Mouse (Mus musculus) left cerebral cortex, postnatal 10 days (tissue): ENCODE measurements around the gene 1700049E17Rik1. TPM values are rescaled to one million over a fixed set of nuclear protein-coding genes. Genes with fewer than 3 reads are reported as not detected.
"Not testable (repeated sequence)": the region's sequence is repeated elsewhere in the genome, so short reads cannot be mapped to it uniquely, and the experiment has no call there.

Source experiments
- DNase-seq, 2 experiments: peaks; one replicate each; pipeline ENCODE4 v3.0.0; 2021 to 2022; ENCODE audit warnings: low spot score in 2 of 2, mixed read lengths in 1 of 2; ENCODE audit errors: extremely low spot score in 1 of 2
- intact Hi-C: fragments of 180-260 bp; cut with DNase I; formaldehyde crosslinking; loops from one replicate; pipeline ENCODE4 v1.15.1; 2025
- total RNA-seq, 2 experiments: library from RNA; stranded (reverse); gene quantifications; 2 replicates each; pipeline ENCODE4 v1.2.3; 2021

1700049E17Rik1 gene
- not detected for total RNA-seq

DNA sequence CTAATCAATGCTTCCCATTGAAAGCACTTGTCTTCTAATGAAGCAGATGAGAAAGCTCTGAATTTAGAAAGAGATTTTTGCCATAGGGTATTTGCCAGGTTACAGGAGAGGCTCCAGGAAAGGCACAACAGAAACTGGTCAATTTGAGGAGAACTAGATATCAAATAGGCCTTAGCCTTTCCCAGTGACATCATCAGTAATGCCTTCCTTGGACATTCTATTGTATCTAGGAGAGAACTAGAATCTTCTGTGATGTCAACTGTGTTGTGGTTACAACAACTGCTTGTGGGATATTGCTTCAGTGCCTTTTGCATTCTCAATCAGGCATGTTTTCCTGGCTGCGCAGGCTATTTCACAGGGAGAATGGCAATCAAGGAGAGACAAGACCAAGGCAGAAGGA is at the start of gene 1700049E17Rik1:
Gene 1700049E17Rik1 (plus strand): TSS at position 301 of the 400 bp plus-strand sequence.
- intact Hi-C loops, DNase-seq: not testable (repeated sequence)

DNA sequence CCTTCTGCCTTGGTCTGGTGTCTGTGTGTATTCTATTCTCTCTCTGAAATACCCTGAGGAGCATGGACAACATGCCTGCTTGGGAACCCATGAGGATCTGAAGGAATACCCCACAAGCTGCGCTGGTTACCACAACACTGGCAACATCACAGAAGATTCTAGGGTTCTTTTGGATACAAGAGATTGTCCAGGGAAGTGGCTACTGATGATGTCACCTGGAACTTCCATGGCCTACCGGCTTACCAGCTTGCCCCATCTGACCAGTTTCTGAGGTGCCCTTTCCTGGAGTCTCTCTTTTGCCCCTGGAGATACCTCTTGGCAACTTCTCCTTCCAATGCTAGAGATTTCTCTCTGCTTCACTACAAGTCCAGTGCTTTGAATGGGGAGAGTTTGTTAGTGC is 17.6 kb upstream of the 1700049E17Rik1 start, which contains the start of gene Gm7980:
Gene Gm7980 (minus strand): TSS at position 101 of the 400 bp plus-strand sequence.
- intact Hi-C loops: not testable (repeated sequence)

DNA sequence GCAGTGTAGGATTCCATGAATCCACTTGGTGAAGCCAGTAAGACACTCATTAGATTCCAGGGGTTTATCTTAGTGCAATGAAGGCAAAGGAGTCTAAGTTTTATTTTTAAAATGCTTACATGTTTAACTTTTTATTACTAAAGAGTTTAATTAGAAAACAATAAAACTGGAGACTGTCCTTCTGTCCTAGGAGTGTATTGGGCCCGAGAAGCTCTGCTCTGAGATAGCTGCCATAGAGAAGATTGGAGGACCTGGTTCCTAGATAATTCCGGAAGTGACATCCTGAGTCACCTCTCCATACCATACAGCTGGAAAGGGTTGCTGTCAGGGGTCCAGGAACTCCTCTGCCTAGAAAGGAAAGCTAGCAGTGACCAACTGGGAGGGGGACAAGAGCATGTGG is 18.9 kb downstream of the 1700049E17Rik1 start, which contains the start of gene 1700024B05Rik:
Gene 1700024B05Rik (plus strand): TSS at position 301 of the 400 bp plus-strand sequence.
- DNase-seq, intact Hi-C loops: not testable (repeated sequence)

More for the DNA sequence above, 17.6 kb upstream of the 1700049E17Rik1 start, which contains the start of gene Gm7980:
- not testable (repeated sequence) for DNase-seq

DNA sequence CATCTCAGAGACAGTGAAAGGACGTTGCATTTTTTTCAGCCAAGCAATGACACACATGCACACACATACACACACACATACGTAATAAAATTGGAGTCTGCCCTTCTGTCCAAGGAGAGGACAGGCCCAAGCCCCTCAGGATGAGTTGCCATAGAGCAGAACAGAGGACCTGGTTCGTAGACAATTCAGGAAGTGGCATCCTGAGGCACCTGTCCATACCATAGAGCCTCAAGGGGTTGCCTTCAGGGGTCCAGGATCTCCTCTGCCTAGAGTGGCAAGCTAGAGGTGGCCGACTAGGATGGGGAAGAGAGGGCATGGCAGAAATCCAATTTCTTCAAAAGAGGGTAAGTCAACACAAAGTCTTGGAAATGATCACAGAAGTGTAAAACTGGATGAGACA is 39.3 kb downstream of the 1700049E17Rik1 start:
- DNase-seq, intact Hi-C loops: not testable (repeated sequence)

DNA sequence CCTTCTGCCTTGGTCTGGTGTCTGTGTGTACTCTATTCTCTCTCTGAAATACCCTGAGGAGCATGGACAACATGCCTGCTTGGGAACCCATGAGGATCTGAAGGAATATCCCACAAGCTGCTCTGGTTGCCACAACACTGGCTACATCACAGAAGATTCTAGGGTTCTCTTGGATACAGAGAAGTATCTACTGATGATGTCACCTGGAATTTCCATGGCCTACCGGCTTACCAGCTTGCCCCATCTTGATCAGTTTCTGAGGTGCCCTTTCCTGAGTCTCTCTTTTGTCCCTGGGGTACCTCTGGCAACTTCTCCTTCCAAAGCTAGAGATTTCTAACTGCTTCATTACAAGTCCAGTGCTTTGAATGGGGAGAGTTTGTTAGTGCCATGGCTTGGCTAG is 43.1 kb downstream of the 1700049E17Rik1 start, which contains the start of gene Gm6401:
Gene Gm6401 (minus strand): TSS at position 101 of the 400 bp plus-strand sequence.
- DNase-seq, intact Hi-C loops: not testable (repeated sequence)

DNA sequence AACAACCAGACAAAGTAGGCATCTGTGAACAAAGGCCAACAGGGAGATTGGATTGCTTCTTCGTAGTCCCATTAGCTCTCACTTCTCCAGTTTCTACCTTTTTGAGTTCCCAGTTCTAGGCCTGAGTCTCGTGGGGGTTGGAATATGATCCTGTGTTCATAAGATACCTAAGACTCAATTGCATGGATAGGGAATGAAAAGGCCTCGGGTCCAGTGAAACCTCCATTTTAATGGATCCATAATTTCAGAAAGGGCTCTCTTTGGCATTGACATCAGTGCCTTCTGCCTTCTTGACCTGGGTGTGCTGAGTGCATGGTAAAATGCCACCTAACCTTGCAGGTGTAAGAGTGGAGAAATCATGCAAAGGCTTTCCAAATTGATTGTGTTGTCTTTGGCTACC is 43.8 kb downstream of the 1700049E17Rik1 start:
- DNase-seq, intact Hi-C loops: not testable (repeated sequence)

Other genes starting within 250 kb of the 1700049E17Rik1 start
- not detected for gene Gm8068, start 223.1 kb upstream of the 1700049E17Rik1 start, total RNA-seq
- gene Gm7929, start 174.3 kb upstream of the 1700049E17Rik1 start, total RNA-seq: not detected
- not detected for gene Gm47189, start 152.5 kb upstream of the 1700049E17Rik1 start, total RNA-seq
- gene Gm7980, start 17.7 kb upstream of the 1700049E17Rik1 start, total RNA-seq: not detected
- not detected for gene 1700024B05Rik, start 19.0 kb downstream of the 1700049E17Rik1 start, total RNA-seq
- gene Gm6401, start 43.0 kb downstream of the 1700049E17Rik1 start, total RNA-seq: not detected
- gene Gm3543, start 58.4 kb downstream of the 1700049E17Rik1 start, total RNA-seq: 1 to 10 TPM in 1 of 2 experiments, under 1 TPM in 1; 0.88 to 2.3 TPM
- not detected for gene Gm7951, start 192.4 kb downstream of the 1700049E17Rik1 start, total RNA-seq
- not detected for gene Gm17027, start 237.7 kb downstream of the 1700049E17Rik1 start, total RNA-seq